Mouse (Mus musculus): ENCODE results near the gene Fgg.
A peak's percentile ranks its signal among the peaks of the same experiment; 100 is the strongest.

Fgg gene

DNA sequence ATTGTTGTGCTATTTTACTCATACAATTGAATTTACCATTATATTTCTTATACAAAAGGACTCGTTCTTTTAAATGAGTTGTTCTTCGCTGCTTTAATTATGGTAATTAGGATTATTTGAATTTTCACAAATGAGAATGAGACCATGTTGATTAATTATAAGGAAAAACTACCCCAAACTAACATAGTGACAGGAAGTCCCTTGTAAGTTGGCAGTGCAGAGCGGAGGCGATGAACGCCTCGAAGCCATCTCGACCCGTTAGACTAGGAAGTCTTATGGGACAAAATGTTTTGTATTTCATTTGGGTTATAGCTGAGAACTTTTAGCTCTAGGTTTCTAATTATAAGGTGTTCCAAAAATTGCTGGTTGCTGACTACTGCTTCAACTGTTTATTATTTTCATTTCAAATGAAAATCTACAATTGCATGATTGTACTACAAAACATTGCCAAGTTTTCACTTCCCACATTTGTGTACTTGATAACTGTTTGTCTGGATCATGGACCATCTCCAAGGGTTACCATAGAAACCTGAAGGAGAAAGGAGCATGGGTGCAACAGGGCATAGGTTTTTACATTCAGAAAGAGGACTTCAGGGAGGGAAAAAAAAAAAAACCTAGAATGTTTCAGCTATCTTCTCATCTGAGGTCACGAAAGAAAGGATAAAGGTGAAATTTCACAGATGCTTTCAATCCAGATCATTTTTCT lies 20.2 kb downstream of the Fgg start:
- no peak for DNase-seq (ENCODE audit: low spot score)

- no peak for DNase-seq (ENCODE audit: low spot score)
These were observed 22.8 kb downstream of the Fgg start for GRCm38 (mm10) chr3:83030331-83030730.

DNA sequence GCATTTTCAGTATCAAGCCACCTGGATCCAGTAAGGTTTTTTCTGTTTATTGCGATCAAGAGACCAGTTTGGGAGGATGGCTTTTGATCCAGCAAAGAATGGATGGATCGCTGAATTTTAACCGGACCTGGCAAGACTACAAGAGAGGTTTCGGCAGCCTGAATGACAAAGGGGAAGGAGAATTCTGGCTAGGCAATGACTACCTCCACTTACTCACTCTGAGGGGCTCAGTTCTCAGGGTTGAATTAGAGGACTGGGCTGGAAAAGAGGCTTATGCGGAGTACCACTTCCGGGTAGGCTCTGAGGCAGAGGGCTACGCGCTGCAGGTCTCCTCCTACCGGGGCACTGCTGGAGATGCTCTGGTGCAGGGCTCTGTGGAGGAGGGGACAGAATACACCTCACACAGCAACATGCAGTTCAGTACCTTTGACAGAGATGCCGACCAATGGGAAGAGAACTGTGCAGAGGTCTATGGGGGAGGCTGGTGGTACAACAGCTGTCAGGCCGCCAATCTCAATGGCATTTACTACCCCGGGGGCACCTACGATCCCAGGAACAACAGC lies 25.3 kb downstream of the Fgg start:
- DNase-seq (ENCODE audit: low spot score) = no peak

DNA sequence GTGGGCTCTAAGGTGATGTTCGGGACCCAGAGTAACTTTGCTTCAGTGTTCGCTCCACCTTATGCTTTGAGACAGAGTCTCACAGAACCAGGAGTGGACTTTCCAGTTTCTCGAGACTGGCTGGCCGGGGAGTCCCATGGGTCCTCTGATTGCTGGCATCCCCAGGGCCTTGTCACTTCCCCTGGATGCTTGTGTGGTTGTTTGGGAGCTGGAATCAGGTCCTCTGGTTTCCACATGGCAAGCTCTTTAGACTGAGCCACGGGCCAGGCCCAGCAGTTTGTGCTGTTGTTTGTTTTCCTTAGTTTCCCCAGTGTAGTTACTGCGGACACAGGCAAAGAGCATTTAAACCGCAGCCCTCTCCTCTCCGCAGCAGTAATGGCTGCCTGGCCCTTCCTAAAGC lies 26.3 kb downstream of the Fgg start:
- DNase-seq (ENCODE audit: low spot score) = no peak

GRCm38 (mm10) chr3:83038865-83039264 lies 31.3 kb downstream of the Fgg start:
- no peak for DNase-seq (ENCODE audit: low spot score)

- no peak for DNase-seq (ENCODE audit: low spot score)
These were observed 32.1 kb downstream of the Fgg start for GRCm38 (mm10) chr3:83039666-83040065.

- no peak for DNase-seq (ENCODE audit: low spot score)
These were observed 34.9 kb downstream of the Fgg start for GRCm38 (mm10) chr3:83042451-83042850.

GRCm38 (mm10) chr3:83046649-83047048 lies 39.1 kb downstream of the Fgg start:
- no peak for DNase-seq (ENCODE audit: low spot score)

GRCm38 (mm10) chr3:83049680-83050079 lies 42.2 kb downstream of the Fgg start, which contains the start of gene Fgb:
Gene Fgb, minus strand, starts transcription at chr3:83049863.
- DNase-seq (ENCODE audit: low spot score) = no peak

GRCm38 (mm10) chr3:83050661-83051060 lies 43.1 kb downstream of the Fgg start:
- DNase-seq (ENCODE audit: low spot score) = no peak

DNA sequence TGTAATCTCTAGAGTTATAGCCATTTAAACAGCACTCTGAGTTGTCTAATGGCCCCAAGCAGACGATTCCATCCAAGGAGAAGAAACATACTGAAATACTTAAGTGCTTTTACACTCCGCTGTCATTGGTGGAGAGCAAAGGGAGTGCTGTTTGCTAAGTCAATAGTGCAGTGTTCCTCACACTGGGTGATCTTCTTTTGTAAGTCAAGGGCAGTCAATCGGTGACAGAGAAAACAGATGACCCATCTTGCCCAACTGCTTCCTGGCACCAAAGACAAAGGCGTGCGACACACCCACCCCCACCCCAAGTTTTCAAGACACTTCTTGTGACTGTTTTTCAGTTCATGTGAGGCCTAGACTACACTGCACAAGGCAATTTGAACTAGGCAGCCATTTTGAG lies 44.6 kb downstream of the Fgg start:
- no peak for DNase-seq (ENCODE audit: low spot score)

GRCm38 (mm10) chr3:83053126-83053525 lies 45.6 kb downstream of the Fgg start:
- DNase-seq (ENCODE audit: low spot score) = no peak

- DNase-seq (ENCODE audit: low spot score) = peak; percentile 22
These were observed 46.2 kb downstream of the Fgg start for GRCm38 (mm10) chr3:83053758-83054157.

GRCm38 (mm10) chr3:83054759-83055158 lies 47.2 kb downstream of the Fgg start:
- no peak for DNase-seq (ENCODE audit: low spot score)

- peak; percentile 96 for DNase-seq (ENCODE audit: low spot score)
These were observed 47.9 kb downstream of the Fgg start, which contains the start of gene Plrg1 for GRCm38 (mm10) chr3:83055281-83056038. Gene Plrg1, plus strand, starts transcription at chr3:83055522.

DNA sequence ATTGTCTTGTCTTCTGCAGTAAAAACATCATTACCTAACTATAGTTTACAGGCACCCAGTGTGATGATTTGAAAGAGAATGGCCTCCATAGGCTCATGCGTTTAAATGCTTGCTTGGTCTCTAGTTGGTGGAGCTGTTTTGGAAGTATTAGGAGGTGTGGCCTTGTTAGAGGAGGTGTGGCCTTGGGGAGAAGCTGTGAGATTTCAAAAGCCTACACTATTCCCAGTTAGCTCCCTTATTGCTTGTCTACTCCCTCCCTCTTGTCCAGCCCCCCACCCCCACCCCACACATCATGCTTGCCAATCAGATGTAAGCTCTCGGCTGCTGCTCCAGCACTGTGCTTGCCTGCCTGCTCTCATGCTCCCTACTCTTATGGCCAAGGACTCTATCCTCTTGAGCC lies 49.5 kb downstream of the Fgg start:
- DNase-seq (ENCODE audit: low spot score) = no peak
